Mouse (Mus musculus) kidney, adult 2 months (tissue): Measurements from ENCODE around the gene Neurod4. TPM values are rescaled to one million over a fixed set of nuclear protein-coding genes. Genes with fewer than 3 reads are reported as not detected.

Source experiments
- DNase-seq: peaks from one replicate; pipeline ENCODE4 v3.0.0; 2021
- H3K27ac ChIP-seq: fragments of 200-500 bp; 2 replicates; pipeline ENCODE4 v1.5.1; 2012; ENCODE audit warnings: low read depth, low read length, control low read depth, inconsistent platforms; ENCODE audit not compliant: insufficient read depth
- H3K27me3 ChIP-seq: fragments of 200-500 bp; replicated peaks from 2 replicates; pipeline ENCODE4 v1.6.1; 2012; ENCODE audit warnings: mild to moderate bottlenecking, moderate library complexity, low read length, inconsistent platforms; ENCODE audit not compliant: control insufficient read depth, insufficient read depth
- H3K36me3 ChIP-seq: fragments of 200-500 bp; 2 replicates; pipeline ENCODE4 v1.6.1; 2012; ENCODE audit warnings: mild to moderate bottlenecking, moderate library complexity, low read length, inconsistent platforms; ENCODE audit not compliant: control insufficient read depth, insufficient read depth
- H3K4me1 ChIP-seq: fragments of 200-500 bp; 2 replicates; pipeline ENCODE4 v1.6.1; 2011; ENCODE audit warnings: low read length; ENCODE audit not compliant: control insufficient read depth, insufficient read depth
- H3K4me3 ChIP-seq: fragments of 200-500 bp; 2 replicates; pipeline ENCODE4 v1.5.1; 2011; ENCODE audit warnings: mild to moderate bottlenecking, low read depth, low read length, control low read depth; ENCODE audit not compliant: insufficient read depth
- CTCF ChIP-seq: fragments of 200-500 bp; conservative IDR thresholded peaks from 2 replicates; pipeline ENCODE4 v1.5.1; 2011; ENCODE audit warnings: low read depth, mild to moderate bottlenecking, control low read depth, low read length, moderate library complexity, mixed read lengths; ENCODE audit not compliant: insufficient read depth, insufficient read length
- POLR2A ChIP-seq: fragments of 200-500 bp; IDR thresholded peaks from one replicate; pipeline ENCODE4 v1.6.1; 2011; ENCODE audit warnings: low read depth, low read length, control low read depth
- WGBS: fragments of 180-500 bp; shearing (Covaris S2); methylation state at CpG from one replicate; pipeline ENCODE4 v1.1.7; 2018; 5-methylcytosine and 5-hydroxymethylcytosine counted together
- polyA plus RNA-seq: library from polyadenylated mRNA; depleted of rRNA; stranded (reverse); fragments of >200 nt; gene quantifications from 2 replicates; pipeline ENCODE4 v1.2.3, GENCODE M21; 2012; rRNA removed

The Neurod4 gene
- polyA plus RNA-seq, result not detected in 2 replicates

GRCm38 (mm10) chr10:130280066-130280465 lies at the start of gene Neurod4:
Gene Neurod4, minus strand, starts transcription at chr10:130280240.
- no peak within 1 kb of the TSS for H3K4me3 ChIP-seq
- no peaks in the 10 kb centered on the region for H3K27me3 ChIP-seq
- no peaks in the 10 kb centered on the region for H3K4me1 ChIP-seq
- under 1% methylated on average over 7 of the region's 7 CpGs for WGBS
- H3K36me3 ChIP-seq, result no peaks in the 10 kb centered on the region
- no peak within 1 kb of the TSS for H3K27ac ChIP-seq
- peak; percentile 0 for DNase-seq
- TF ChIP-seq CTCF (no peak), POLR2A (no peak)

DNA sequence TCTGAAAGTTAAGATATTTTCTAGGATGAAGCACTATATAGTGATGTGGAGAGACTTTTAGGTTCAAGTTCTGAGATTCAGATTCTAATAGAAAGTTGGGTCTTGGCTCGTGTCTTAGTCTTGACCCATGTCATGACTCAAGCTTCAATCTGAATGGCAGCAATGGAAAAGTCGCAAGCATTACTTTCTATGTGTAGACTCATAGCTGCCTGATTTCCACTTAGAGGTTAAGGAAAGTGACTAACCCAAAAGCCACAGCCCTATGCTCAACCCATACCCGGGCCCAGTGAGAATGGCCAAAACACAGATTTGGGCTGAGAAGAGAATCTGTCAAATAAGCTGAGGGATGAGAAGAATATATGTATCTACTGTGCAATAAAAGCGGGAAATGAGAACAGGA lies 44.2 kb upstream of the Neurod4 start:
- WGBS, result 86% methylated on average over 4 of the region's 4 CpGs
- no peak overlapping the region for H3K27ac ChIP-seq
- no peak overlapping the region for H3K4me3 ChIP-seq
- H3K27me3 ChIP-seq, result no peaks in the 10 kb centered on the region
- H3K4me1 ChIP-seq, result no peaks in the 10 kb centered on the region
- TF ChIP-seq POLR2A (no peak), CTCF (no peak)
- DNase-seq, result no peak
- no peaks in the 10 kb centered on the region for H3K36me3 ChIP-seq

DNA sequence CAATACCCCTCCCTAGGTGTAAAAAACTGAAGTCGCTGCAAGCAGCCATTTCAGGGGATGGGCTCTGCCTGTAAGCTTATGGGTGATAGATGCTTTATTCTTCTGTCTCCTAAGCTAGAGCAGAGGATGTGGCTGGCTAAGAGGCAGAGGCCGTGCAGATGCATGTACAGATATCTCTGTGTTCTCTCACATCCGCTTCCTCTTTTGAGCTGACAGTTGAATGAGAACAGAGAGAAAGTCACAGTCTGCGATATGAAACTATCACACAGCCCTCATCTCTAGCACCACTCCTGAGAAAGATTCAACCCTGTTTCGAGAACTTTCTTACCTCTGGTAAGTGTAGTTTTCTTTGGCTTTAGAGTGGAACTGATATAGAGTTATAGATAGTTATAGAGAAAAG lies 42.6 kb upstream of the Neurod4 start, which contains the start of gene Tespa1:
Tespa1 (plus strand) TSS at position 234 of the 400 bp plus-strand sequence.
- Histone ChIP-seq H3K36me3 (no peaks in the 10 kb centered on the region), H3K27me3 (no peaks in the 10 kb centered on the region), H3K4me1 (no peaks in the 10 kb centered on the region), H3K27ac (no peak within 1 kb of the TSS), H3K4me3 (no peak within 1 kb of the TSS)
- TF ChIP-seq CTCF (no peak), POLR2A (no peak)
- WGBS, result 77% methylated on average over 5 of the region's 5 CpGs
- peak; percentile 2 for DNase-seq

DNA sequence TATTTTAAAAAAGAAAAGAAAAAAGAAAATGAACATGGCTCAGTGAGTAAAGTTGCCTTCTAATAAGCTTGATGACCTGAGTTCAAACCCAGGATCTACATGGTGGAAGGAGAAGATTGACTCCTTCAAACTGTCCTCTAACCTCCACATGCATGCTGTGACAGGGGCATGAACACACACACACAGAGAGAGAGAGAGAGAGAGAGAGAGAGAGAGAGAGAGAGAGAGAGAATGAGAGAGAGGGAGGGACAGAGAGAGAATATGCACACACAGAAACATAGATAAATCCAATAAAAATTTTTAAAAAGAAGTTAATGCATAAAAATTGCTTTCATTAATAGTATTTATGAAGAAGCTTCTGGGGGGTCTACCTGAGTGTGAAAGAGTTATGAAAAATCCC lies 42.0 kb upstream of the Neurod4 start:
- TF ChIP-seq POLR2A, result no peak
- TF ChIP-seq CTCF, result no peak
- Histone ChIP-seq H3K36me3 (no peaks in the 10 kb centered on the region), H3K4me1 (no peaks in the 10 kb centered on the region), H3K4me3 (no peak overlapping the region), H3K27me3 (no peaks in the 10 kb centered on the region), H3K27ac (no peak overlapping the region)
- no peak for DNase-seq

DNA sequence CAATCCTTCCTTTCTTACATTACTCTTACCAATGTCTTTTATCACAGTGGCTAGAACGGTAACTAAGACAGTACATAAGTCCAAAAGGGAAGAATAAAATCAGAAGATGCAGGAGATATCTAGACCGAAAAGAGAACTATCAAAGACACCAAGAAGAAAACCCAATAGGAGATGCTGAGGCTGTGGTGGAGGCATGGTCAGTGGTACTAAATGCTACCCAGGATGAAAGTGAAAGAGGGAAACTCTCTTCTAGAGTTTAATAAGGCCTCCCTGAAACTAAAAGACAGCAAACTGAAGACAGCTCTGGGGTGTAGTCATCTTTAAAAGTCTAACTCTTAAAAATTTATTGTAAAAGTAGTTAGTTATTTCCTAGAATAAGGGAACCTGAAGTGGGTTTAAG lies 40.7 kb upstream of the Neurod4 start:
- H3K27me3 ChIP-seq, result no peaks in the 10 kb centered on the region
- WGBS, result 81% methylated on average over 2 of the region's 2 CpGs

GRCm38 (mm10) chr10:130318720-130319119 lies 38.7 kb upstream of the Neurod4 start:
- TF ChIP-seq CTCF, result no peak
- no peak for TF ChIP-seq POLR2A
- Histone ChIP-seq H3K4me3 (no peak overlapping the region), H3K27ac (no peak overlapping the region), H3K36me3 (no peaks in the 10 kb centered on the region), H3K4me1 (no peaks in the 10 kb centered on the region), H3K27me3 (no peaks in the 10 kb centered on the region)
- WGBS, result 65% methylated on average over 4 of the region's 4 CpGs
- DNase-seq, result no peak

More for the DNA sequence above, 40.7 kb upstream of the Neurod4 start:
- DNase-seq, result no peak
- Histone ChIP-seq H3K27ac (no peak overlapping the region), H3K36me3 (no peaks in the 10 kb centered on the region), H3K4me1 (no peaks in the 10 kb centered on the region), H3K4me3 (no peak overlapping the region)
- TF ChIP-seq POLR2A (no peak), CTCF (no peak)

DNA sequence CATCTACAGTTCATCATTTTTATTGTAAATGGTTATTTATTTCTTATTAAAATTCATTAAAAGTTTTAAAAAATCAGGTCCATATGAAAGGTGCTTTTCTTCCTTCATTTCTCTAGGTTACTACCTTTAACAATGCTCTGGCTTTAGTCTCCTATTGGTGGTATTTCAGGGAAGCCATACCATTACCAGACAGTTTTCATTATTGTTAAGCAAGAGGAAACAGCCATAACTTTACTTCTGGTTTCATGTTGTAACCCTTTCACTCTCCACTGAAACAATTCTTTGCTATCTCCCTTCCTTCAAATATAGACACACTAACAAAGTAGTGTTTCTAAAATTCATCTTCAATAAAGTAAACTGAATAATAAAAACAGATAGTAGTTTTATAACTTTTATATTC lies 35.8 kb upstream of the Neurod4 start:
- Histone ChIP-seq H3K4me3 (no peak overlapping the region), H3K27ac (no peak overlapping the region), H3K36me3 (no peaks in the 10 kb centered on the region), H3K4me1 (no peaks in the 10 kb centered on the region), H3K27me3 (no peaks in the 10 kb centered on the region)
- TF ChIP-seq POLR2A (no peak), CTCF (no peak)
- DNase-seq, result no peak
